Mouse (Mus musculus) thymus, adult 2 months (tissue): Measurements from ENCODE around the gene Ppp1r15b. TPM values are rescaled to one million over a fixed set of nuclear protein-coding genes. Genes with fewer than 3 reads are reported as not detected.

Source experiments
- DNase-seq: peaks from one replicate; pipeline ENCODE4 v3.0.0; 2021
- H3K27ac ChIP-seq: fragments of 200-500 bp; 2 replicates; pipeline ENCODE4 v1.5.1; 2012; ENCODE audit warnings: low read length, control low read depth; ENCODE audit not compliant: control insufficient read depth, insufficient read depth
- H3K27me3 ChIP-seq: fragments of 200-500 bp; 2 replicates; pipeline ENCODE4 v1.6.1; 2012; ENCODE audit warnings: mild to moderate bottlenecking, low read length, moderate library complexity, mixed read lengths; ENCODE audit not compliant: control insufficient read depth, insufficient read depth
- H3K36me3 ChIP-seq: fragments of 200-500 bp; 2 replicates; pipeline ENCODE4 v1.6.1; 2012; ENCODE audit warnings: mild to moderate bottlenecking, low read length, moderate library complexity; ENCODE audit not compliant: control insufficient read depth, insufficient read depth
- H3K4me1 ChIP-seq: fragments of 200-500 bp; replicated peaks from 2 replicates; pipeline ENCODE4 v1.6.1; 2012; ENCODE audit warnings: low read length; ENCODE audit not compliant: control insufficient read depth, insufficient read depth
- H3K4me3 ChIP-seq: fragments of 200-500 bp; 2 replicates; pipeline ENCODE4 v1.5.1; 2012; ENCODE audit warnings: mild to moderate bottlenecking, low read length, control low read depth, moderate library complexity; ENCODE audit not compliant: control insufficient read depth, insufficient read depth
- CTCF ChIP-seq: fragments of 200-500 bp; IDR thresholded peaks from 2 replicates; pipeline ENCODE4 v1.5.1; 2012; ENCODE audit warnings: mild to moderate bottlenecking, control low read depth, low read length, moderate library complexity, borderline replicate concordance; ENCODE audit not compliant: control insufficient read depth, poor library complexity, insufficient read depth; ENCODE audit errors: extremely low read depth
- POLR2A ChIP-seq: fragments of 200-500 bp; IDR thresholded peaks from 2 replicates; pipeline ENCODE4 v1.6.1; 2012; ENCODE audit warnings: mild to moderate bottlenecking, low read length, control low read depth, moderate library complexity; ENCODE audit not compliant: control insufficient read depth, poor library complexity, insufficient read depth; ENCODE audit errors: extremely low read depth
- whole genome bisulfite sequencing: fragments of 180-500 bp; shearing (Covaris S2); methylation state at CpG from one replicate; pipeline ENCODE4 v1.1.7; 2018; 5-methylcytosine and 5-hydroxymethylcytosine counted together
- polyA plus RNA-seq: library from polyadenylated mRNA; depleted of rRNA; stranded (reverse); fragments of >200 nt; gene quantifications from 2 replicates; pipeline ENCODE4 v1.2.3, GENCODE M21; 2012

The Ppp1r15b gene
- polyA plus RNA-seq, 1 experiment: 45.8 TPM

- Histone ChIP-seq H3K27me3 (no peaks in the 10 kb centered on the region), H3K27ac (peak overlapping the region; percentile 67), H3K4me1 (peaks cover 3% of the 10 kb centered on the region; the same call in 1 of the 2 replicates), H3K4me3 (peak overlapping the region; percentile 72), H3K36me3 (peaks cover 10% of the 10 kb centered on the region)
- DNase-seq: peak; percentile 23
- under 1% methylated on average over 11 of the region's 11 CpGs for WGBS
- no peak for TF ChIP-seq CTCF
- TF ChIP-seq POLR2A: no peak
Measured at GRCm38 (mm10) chr1:133131936-133132335, 993 bp downstream of the Ppp1r15b start.

DNA sequence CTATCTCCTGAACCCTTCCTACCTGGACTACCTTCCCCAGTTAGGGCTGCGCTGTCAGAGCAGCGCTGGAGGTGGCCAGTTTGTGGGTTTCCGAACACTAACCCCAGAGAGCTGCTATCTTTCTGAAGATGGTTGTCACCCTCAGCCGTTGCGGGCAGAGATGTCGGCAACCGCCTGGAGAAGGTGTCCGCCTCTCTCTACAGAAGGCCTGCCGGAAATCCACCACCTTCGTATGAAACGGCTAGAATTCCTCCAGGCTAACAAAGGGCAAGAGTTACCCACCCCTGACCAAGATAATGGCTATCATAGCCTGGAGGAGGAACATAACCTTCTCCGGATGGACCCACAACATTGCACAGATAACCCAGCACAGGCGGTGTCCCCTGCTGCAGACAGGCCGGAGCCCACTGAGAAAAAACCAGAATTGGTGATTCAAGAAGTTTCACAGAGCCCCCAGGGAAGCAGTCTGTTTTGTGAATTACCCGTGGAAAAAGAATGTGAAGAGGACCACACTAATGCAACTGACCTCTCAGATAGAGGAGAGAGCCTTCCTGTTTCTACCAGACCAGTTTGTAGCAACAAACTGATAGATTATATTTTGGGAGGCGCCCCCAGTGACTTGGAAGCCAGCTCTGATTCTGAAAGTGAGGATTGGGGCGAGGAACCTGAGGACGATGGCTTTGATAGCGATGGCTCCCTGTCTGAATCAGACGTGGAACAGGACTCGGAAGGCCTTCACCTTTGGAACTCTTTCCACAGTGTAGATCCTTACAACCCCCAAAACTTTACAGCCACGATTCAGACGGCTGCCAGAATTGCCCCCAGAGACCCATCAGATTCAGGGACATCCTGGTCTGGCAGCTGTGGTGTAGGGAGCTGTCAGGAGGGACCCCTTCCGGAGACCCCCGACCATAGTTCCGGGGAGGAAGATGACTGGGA lies 1.7 kb downstream of the Ppp1r15b start:
- Histone ChIP-seq H3K4me3 (peak overlapping the region; percentile 72), H3K27me3 (no peaks in the 10 kb centered on the region), H3K4me1 (peaks cover 3% of the 10 kb centered on the region; the same call in 1 of the 2 replicates), H3K36me3 (peaks cover 17% of the 10 kb centered on the region), H3K27ac (peak overlapping the region; percentile 67; the same call in 1 of the 2 replicates)
- WGBS: under 1% methylated on average over 26 of the region's 26 CpGs
- DNase-seq: peak; percentile 27
- TF ChIP-seq CTCF (no peak), POLR2A (no peak)

DNA sequence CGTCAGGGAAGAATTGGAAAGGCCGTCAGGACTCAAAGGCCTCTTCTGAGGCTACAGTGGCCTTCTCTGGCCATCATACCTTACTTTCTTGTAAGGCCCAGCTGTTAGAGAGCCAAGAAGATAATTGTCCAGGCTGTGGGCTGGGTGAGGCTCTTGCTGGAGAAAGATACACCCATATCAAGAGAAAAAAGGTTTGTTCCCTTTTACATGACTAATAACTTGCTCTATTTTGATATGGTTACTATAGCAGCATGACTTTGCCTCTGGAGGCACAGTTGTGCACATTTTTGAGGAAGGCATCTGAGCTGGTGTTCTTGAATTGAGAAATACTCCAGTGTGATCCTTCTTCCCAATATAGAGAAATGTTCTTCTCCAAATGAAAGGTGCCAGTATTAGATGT lies 2.5 kb downstream of the Ppp1r15b start:
- H3K36me3 ChIP-seq: peaks cover 25% of the 10 kb centered on the region

DNA sequence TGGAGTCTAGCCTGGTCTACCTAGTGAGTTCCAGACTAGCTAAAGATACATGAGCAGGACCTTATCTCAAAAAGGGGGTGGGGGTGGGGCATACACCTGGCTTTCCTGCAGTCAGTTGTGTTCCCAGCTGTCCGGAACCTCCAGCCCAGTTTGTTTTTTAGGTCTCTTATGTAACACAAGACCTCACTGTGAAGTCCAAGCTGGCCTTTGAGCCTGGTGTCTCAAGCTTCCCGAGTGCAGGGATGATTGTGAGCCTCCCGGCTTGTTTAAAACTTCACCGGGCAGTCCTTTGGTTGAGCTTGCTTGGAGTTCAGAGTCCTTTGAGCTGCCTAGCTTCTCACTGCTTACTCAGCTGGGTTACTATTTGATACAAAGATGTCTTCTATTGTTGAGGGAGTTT lies 3.1 kb downstream of the Ppp1r15b start:
- Histone ChIP-seq H3K27ac (peak overlapping the region; percentile 26; the same call in 1 of the 2 replicates), H3K4me1 (peaks cover 3% of the 10 kb centered on the region; the same call in 1 of the 2 replicates), H3K27me3 (no peaks in the 10 kb centered on the region), H3K4me3 (peak overlapping the region; percentile 62), H3K36me3 (peaks cover 31% of the 10 kb centered on the region)
- no peak for TF ChIP-seq CTCF
- TF ChIP-seq POLR2A: no peak
- no peak for DNase-seq
- WGBS: 2% methylated on average over 4 of the region's 4 CpGs

More for the DNA sequence above, 2.5 kb downstream of the Ppp1r15b start:
- no peak for DNase-seq
- H3K4me1 ChIP-seq: peaks cover 3% of the 10 kb centered on the region; the same call in 1 of the 2 replicates
- no peak for TF ChIP-seq POLR2A
- TF ChIP-seq CTCF: no peak
- no peaks in the 10 kb centered on the region for H3K27me3 ChIP-seq
- peak overlapping the region; percentile 72 for H3K4me3 ChIP-seq
- H3K27ac ChIP-seq: no peak overlapping the region
- 11% methylated on average over 2 of the region's 2 CpGs for WGBS

GRCm38 (mm10) chr1:133134881-133135280 lies 3.9 kb downstream of the Ppp1r15b start:
- 1% methylated on average over 4 of the region's 4 CpGs for WGBS
- Histone ChIP-seq H3K4me3 (peak overlapping the region; percentile 50), H3K27me3 (no peaks in the 10 kb centered on the region), H3K36me3 (peaks cover 39% of the 10 kb centered on the region), H3K27ac (no peak overlapping the region), H3K4me1 (peaks cover 3% of the 10 kb centered on the region; the same call in 1 of the 2 replicates)
- no peak for TF ChIP-seq CTCF
- no peak for TF ChIP-seq POLR2A
- peak; percentile 18 for DNase-seq

- no peak overlapping the region for H3K27ac ChIP-seq
- H3K36me3 ChIP-seq: peaks cover 49% of the 10 kb centered on the region
- TF ChIP-seq POLR2A (no peak), CTCF (no peak)
- DNase-seq: no peak
- peaks cover 3% of the 10 kb centered on the region; the same call in 1 of the 2 replicates for H3K4me1 ChIP-seq
- H3K4me3 ChIP-seq: no peak overlapping the region
- 33% methylated on average over 5 of the region's 5 CpGs for WGBS
- H3K27me3 ChIP-seq: no peaks in the 10 kb centered on the region
Measured at GRCm38 (mm10) chr1:133135808-133136207, 4.9 kb downstream of the Ppp1r15b start.
